Mouse (Mus musculus): ENCODE results near the gene D5Ertd579e. TPM values are rescaled to one million over a fixed set of nuclear protein-coding genes. Genes with fewer than 3 reads are reported as not detected.

D5Ertd579e gene
- total and polyA plus RNA-seq, 3 experiments = 13.7 to 29.4 (median 22.9) TPM

DNA sequence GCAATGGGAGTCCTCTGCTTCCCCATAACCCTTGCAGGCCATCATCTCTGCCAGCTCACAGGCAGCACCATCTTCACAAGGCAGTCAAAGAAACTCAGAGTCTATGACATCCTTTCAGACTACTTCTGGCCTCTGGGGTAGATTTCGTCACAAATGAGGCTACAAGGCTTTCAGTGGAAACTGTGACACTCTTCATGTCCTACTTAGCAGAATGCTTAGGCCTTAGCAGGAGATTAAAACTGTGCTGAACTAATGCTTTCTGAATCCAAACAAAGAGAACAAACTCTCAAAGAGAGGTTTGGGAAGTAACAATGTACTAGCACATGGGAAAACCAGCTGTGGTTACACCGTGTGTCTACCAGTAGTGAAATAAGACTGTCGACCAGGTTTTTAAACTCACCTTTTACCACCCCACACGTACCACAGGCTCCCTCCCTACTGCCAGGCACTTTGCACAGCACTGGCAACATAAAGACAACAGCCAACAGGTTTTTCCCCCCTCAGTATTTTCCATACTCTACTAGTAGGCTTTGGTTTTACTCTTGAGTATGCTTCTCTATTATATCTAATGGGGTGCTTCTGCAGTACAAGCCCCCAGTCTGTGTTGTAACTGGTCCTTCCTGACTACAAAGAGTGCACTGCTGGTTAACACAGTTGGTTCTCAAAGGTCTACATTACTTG is 15.8 kb downstream of the D5Ertd579e start:
- Histone ChIP-seq H3K4me1 (ENCODE audit: control insufficient read depth in 1 of 2, insufficient read depth in 2 of 2) (peaks cover 11 to 46% of the 10 kb centered on the region in 2 experiments), H3K4me3 (replicated peaks in 1 of 3; ENCODE audit: low read depth in 2 of 3, low read length in 2 of 3, poor library complexity in 1 of 3) (no peak overlapping the region), H3K79me2 (replicated peaks; ENCODE audit: control insufficient read depth, extremely low read depth, insufficient read depth, poor library complexity, severe bottlenecking) (peaks cover 34% of the 10 kb centered on the region), H3K27me3 (replicated peaks) (no peaks in the 10 kb centered on the region), H3K9ac (ENCODE audit: insufficient read depth, low read depth) (no peak overlapping the region), H3K4me2 (ENCODE audit: insufficient read depth, low read depth, poor library complexity, severe bottlenecking) (no peak overlapping the region), H3K27ac (ENCODE audit: insufficient read depth, low read depth) (0 out of 2 replicates have a peak overlapping the region, but pooled peaks have one; percentile 10), H3K9me3 (replicated peaks; ENCODE audit: low read length) (no peaks in the 10 kb centered on the region), H3K36me3 (replicated peaks in 1 of 2; ENCODE audit: control insufficient read depth in 1 of 2, insufficient read depth in 1 of 2, low read length in 1 of 2) (peaks cover 0 to 14% of the 10 kb centered on the region in 2 experiments)
- TF ChIP-seq BHLHE40 (IDR thresholded peaks at IDR 0.05; ENCODE audit: low read depth, low read length) = no peak
- no peak for TF ChIP-seq MYC (IDR thresholded peaks at IDR 0.05; ENCODE audit: low read depth, low read length)
- TF ChIP-seq JUN (IDR thresholded peaks at IDR 0.05; ENCODE audit: insufficient read depth, low read depth, low read length) = peak; percentile 47
- TF ChIP-seq MEF2A (IDR thresholded peaks at IDR 0.05; ENCODE audit: borderline replicate concordance, low read depth, low read length) = no peak
- no peak for TF ChIP-seq SIN3A (IDR thresholded peaks at IDR 0.05; ENCODE audit: low read length)
- TF ChIP-seq PAX5 (IDR thresholded peaks at IDR 0.05; ENCODE audit: low read length) = no peak
- TF ChIP-seq TCF12 (IDR thresholded peaks at IDR 0.05; ENCODE audit: low read depth, low read length) = no peak
- no peak for TF ChIP-seq GABPA (IDR thresholded peaks at IDR 0.05; ENCODE audit: insufficient replicate concordance, low read depth, low read length)
- TF ChIP-seq ZC3H11A (IDR thresholded peaks at IDR 0.05; ENCODE audit: low read depth, low read length) = no peak
- no peak for TF ChIP-seq USF2 (conservative IDR thresholded peaks at IDR 0.05; ENCODE audit: low read depth, low read length)
- TF ChIP-seq EP300 (IDR thresholded peaks at IDR 0.05; ENCODE audit: low read length) = peak; percentile 32; the same call in 1 of the 2 replicates
- TF ChIP-seq UBTF (IDR thresholded peaks at IDR 0.05; ENCODE audit: low read depth, low read length) = no peak
- no peak for TF ChIP-seq RCOR1 (conservative IDR thresholded peaks at IDR 0.05; ENCODE audit: low read depth, low read length)
- TF ChIP-seq RAD21 (IDR thresholded peaks at IDR 0.05; ENCODE audit: low read depth, low read length) = no peak
- no peak for TF ChIP-seq CTCF (conservative IDR thresholded peaks at IDR 0.05 in 1 of 2, IDR thresholded peaks at IDR 0.05 in 1 of 2; ENCODE audit: low read depth in 2 of 2, low read length in 2 of 2)
- no peak for TF ChIP-seq IRF4 (IDR thresholded peaks at IDR 0.05; ENCODE audit: low read depth, low read length)
- TF ChIP-seq MAX (IDR thresholded peaks at IDR 0.05; ENCODE audit: low read length) = no peak
- TF ChIP-seq CHD2 (IDR thresholded peaks at IDR 0.05; ENCODE audit: low read length) = no peak
- 0 out of 2 replicates have a peak, but pooled peaks have one; percentile 30 for TF ChIP-seq TBP (conservative IDR thresholded peaks at IDR 0.05; ENCODE audit: low read depth, low read length)
- TF ChIP-seq POLR2AphosphoS2 (IDR thresholded peaks at IDR 0.05; ENCODE audit: low read depth, low read length) = no peak
- no peak for TF ChIP-seq MXI1 (IDR thresholded peaks at IDR 0.05; ENCODE audit: low read depth, low read length)
- TF ChIP-seq ZNF384 (IDR thresholded peaks at IDR 0.05; ENCODE audit: low read depth, low read length) = no peak
- no peak for TF ChIP-seq POLR2A (IDR thresholded peaks at IDR 0.05; ENCODE audit: low read depth, low read length)
- TF ChIP-seq ZKSCAN1 (IDR thresholded peaks at IDR 0.05; ENCODE audit: borderline replicate concordance, low read depth, low read length) = no peak
- no peak for TF ChIP-seq KAT2A (IDR thresholded peaks at IDR 0.05; ENCODE audit: insufficient replicate concordance, low read length)
- TF ChIP-seq ETS1 (conservative IDR thresholded peaks at IDR 0.05; ENCODE audit: low read depth, low read length) = no peak; the same call in 1 of the 2 replicates
- dilution Hi-C loops (cut with MboI; ENCODE audit: extremely low pct_ligation_motif_present, extremely low pct_unique_long_range_greater_than_20kb, low sequenced_read_pairs) (no loop called here), in situ Hi-C loops (cut with MboI; ENCODE audit: low pct_ligation_motif_present, low pct_unique_long_range_greater_than_20kb, low sequenced_read_pairs) (no loop called here)
- no peak for DNase-seq (ENCODE audit: extremely low read depth)

All from CH12.LX (cell line).